Mouse (Mus musculus) CH12.LX (cell line): ENCODE measurements around the gene Cd101. TPM values are rescaled to one million over a fixed set of nuclear protein-coding genes. Genes with fewer than 3 reads are reported as not detected.

Experiments used
- DNase-seq: peaks from one replicate; pipeline ENCODE4 v3.0.0-alpha.2; 2013; ENCODE audit errors: extremely low read depth
- H3K27ac ChIP-seq: 2 replicates; pipeline ENCODE4 v1.5.1; 2012; ENCODE audit warnings: low read depth, mild to moderate bottlenecking, control low read depth, moderate library complexity; ENCODE audit not compliant: insufficient read depth
- H3K27me3 ChIP-seq: replicated peaks from 2 replicates; pipeline ENCODE3; 2012; ENCODE audit warnings: inconsistent platforms
- H3K36me3 ChIP-seq, 2 experiments: replicated peaks in 1 of 2; 2 replicates each; pipeline versions ENCODE3 to v1.6.1; 2012; ENCODE audit warnings: inconsistent platforms in 1 of 2, low read length in 1 of 2, mild to moderate bottlenecking in 1 of 2, mixed read lengths in 1 of 2, moderate library complexity in 1 of 2; ENCODE audit not compliant: control insufficient read depth in 1 of 2, insufficient read depth in 1 of 2
- H3K4me1 ChIP-seq, 2 experiments: 2 replicates each; pipeline ENCODE4 v1.6.1; 2012; ENCODE audit warnings: inconsistent platforms in 1 of 2, moderate library complexity in 1 of 2; ENCODE audit not compliant: insufficient read depth in 2 of 2, control insufficient read depth in 1 of 2
- H3K4me2 ChIP-seq: 2 replicates; pipeline ENCODE4 v1.6.1; 2012; ENCODE audit warnings: low read depth, mild to moderate bottlenecking, control low read depth; ENCODE audit not compliant: poor library complexity, insufficient read depth, severe bottlenecking
- H3K4me3 ChIP-seq, 3 experiments: fragments of 150-350 bp in 1 of 3; sonication (generic) in 1 of 3; replicated peaks in 1 of 3; 2 replicates each; pipeline versions ENCODE3 to v1.5.1; 2011 to 2012; ENCODE audit warnings: low read depth in 2 of 3, low read length in 2 of 3, mild to moderate bottlenecking in 2 of 3, moderate library complexity in 2 of 3, control low read depth in 1 of 3, improper control_type of control experiment in 1 of 3, inconsistent platforms in 1 of 3, mixed read lengths in 1 of 3; ENCODE audit not compliant: poor library complexity in 1 of 3
- H3K79me2 ChIP-seq: replicated peaks from 2 replicates; pipeline ENCODE4 v1.6.1; 2012; ENCODE audit warnings: mild to moderate bottlenecking, moderate library complexity; ENCODE audit not compliant: control insufficient read depth, poor library complexity, insufficient read depth, severe bottlenecking; ENCODE audit errors: extremely low read depth
- H3K9ac ChIP-seq: 2 replicates; pipeline ENCODE4 v1.6.1; 2012; ENCODE audit warnings: low read depth, mild to moderate bottlenecking, control low read depth, moderate library complexity; ENCODE audit not compliant: insufficient read depth
- H3K9me3 ChIP-seq: replicated peaks from 2 replicates; pipeline ENCODE3; 2012; ENCODE audit warnings: low read length, inconsistent platforms, mixed read lengths
- CTCF ChIP-seq, 2 experiments: IDR thresholded peaks in 1 of 2; conservative IDR thresholded peaks in 1 of 2; 2 replicates each; pipeline ENCODE4 v1.5.1; 2011 to 2012; ENCODE audit warnings: low read depth in 2 of 2, low read length in 2 of 2, improper control_type of control experiment in 1 of 2, inconsistent platforms in 1 of 2, mild to moderate bottlenecking in 1 of 2, moderate library complexity in 1 of 2
- E2F4 ChIP-seq: IDR thresholded peaks from 2 replicates; pipeline ENCODE4 v1.6.1; 2011; ENCODE audit warnings: low read depth, low read length, improper control_type of control experiment; ENCODE audit not compliant: insufficient replicate concordance
- ELF1 ChIP-seq: IDR thresholded peaks from 2 replicates; pipeline ENCODE4 v1.6.1; 2014; ENCODE audit warnings: low read depth, mild to moderate bottlenecking, inconsistent platforms, low read length, improper control_type of control experiment
- EP300 ChIP-seq: IDR thresholded peaks from 2 replicates; pipeline ENCODE4 v1.6.1; 2011; ENCODE audit warnings: low read length, improper control_type of control experiment
- ETS1 ChIP-seq: conservative IDR thresholded peaks from 2 replicates; pipeline ENCODE4 v1.6.1; 2012; ENCODE audit warnings: low read depth, mild to moderate bottlenecking, inconsistent platforms, low read length, improper control_type of control experiment, moderate library complexity
- HCFC1 ChIP-seq: IDR thresholded peaks from 2 replicates; pipeline ENCODE4 v1.6.1; 2012; ENCODE audit warnings: low read depth, mild to moderate bottlenecking, inconsistent platforms, low read length, improper control_type of control experiment
- IRF4 ChIP-seq: IDR thresholded peaks from 2 replicates; pipeline ENCODE4 v1.6.1; 2014; ENCODE audit warnings: low read depth, mild to moderate bottlenecking, inconsistent platforms, low read length, improper control_type of control experiment
- JUN ChIP-seq: IDR thresholded peaks from 2 replicates; pipeline ENCODE4 v1.6.1; 2011; ENCODE audit warnings: low read depth, mild to moderate bottlenecking, low read length, improper control_type of control experiment, moderate library complexity; ENCODE audit not compliant: insufficient read depth
- JUND ChIP-seq: conservative IDR thresholded peaks from 2 replicates; pipeline ENCODE4 v1.6.1; 2011; ENCODE audit warnings: low read depth, low read length, improper control_type of control experiment
- KAT2A ChIP-seq: IDR thresholded peaks from 2 replicates; pipeline ENCODE4 v1.6.1; 2012; ENCODE audit warnings: low read length, improper control_type of control experiment, inconsistent platforms; ENCODE audit not compliant: insufficient replicate concordance
- MAFK ChIP-seq: IDR thresholded peaks from 2 replicates; pipeline ENCODE4 v1.6.1; 2011; ENCODE audit warnings: low read length, improper control_type of control experiment; ENCODE audit not compliant: insufficient replicate concordance
- MAX ChIP-seq: IDR thresholded peaks from 2 replicates; pipeline ENCODE4 v1.6.1; 2011; ENCODE audit warnings: low read length, improper control_type of control experiment
- NRF1 ChIP-seq: IDR thresholded peaks from 2 replicates; pipeline ENCODE4 v1.6.1; 2014; ENCODE audit warnings: low read depth, mild to moderate bottlenecking, inconsistent platforms, low read length, improper control_type of control experiment, moderate library complexity
- PAX5 ChIP-seq: IDR thresholded peaks from 2 replicates; pipeline ENCODE4 v1.6.1; 2012; ENCODE audit warnings: low read length, inconsistent platforms, mixed read lengths
- RCOR1 ChIP-seq: conservative IDR thresholded peaks from 2 replicates; pipeline ENCODE4 v1.6.1; 2012; ENCODE audit warnings: low read depth, mild to moderate bottlenecking, inconsistent platforms, low read length, improper control_type of control experiment
- TBP ChIP-seq: conservative IDR thresholded peaks from 2 replicates; pipeline ENCODE4 v1.6.1; 2011; ENCODE audit warnings: low read depth, low read length, improper control_type of control experiment
- TCF12 ChIP-seq: IDR thresholded peaks from 2 replicates; pipeline ENCODE4 v1.6.1; 2014; ENCODE audit warnings: low read depth, mild to moderate bottlenecking, inconsistent platforms, low read length, improper control_type of control experiment
- USF1 ChIP-seq: IDR thresholded peaks from 2 replicates; pipeline ENCODE4 v1.6.1; 2014; ENCODE audit warnings: low read depth, mild to moderate bottlenecking, inconsistent platforms, low read length, improper control_type of control experiment
- USF2 ChIP-seq: conservative IDR thresholded peaks from 2 replicates; pipeline ENCODE4 v1.6.1; 2011; ENCODE audit warnings: low read depth, low read length, improper control_type of control experiment
- ZC3H11A ChIP-seq: IDR thresholded peaks from 2 replicates; pipeline ENCODE4 v1.6.1; 2012; ENCODE audit warnings: low read depth, mild to moderate bottlenecking, inconsistent platforms, low read length, improper control_type of control experiment
- ZKSCAN1 ChIP-seq: IDR thresholded peaks from 2 replicates; pipeline ENCODE4 v1.6.1; 2012; ENCODE audit warnings: low read depth, inconsistent platforms, low read length, improper control_type of control experiment, borderline replicate concordance
- dilution Hi-C: fragments of 300-500 bp; cut with MboI; formaldehyde crosslinking; loops from 2 replicates; pipeline ENCODE4 v1.14.3; 2020; ENCODE audit warnings: low sequenced_read_pairs; ENCODE audit not compliant: extremely low pct_unique_long_range_greater_than_20kb, extremely low pct_ligation_motif_present
- in situ Hi-C: fragments of 300-500 bp; cut with MboI; formaldehyde crosslinking; loops from 3 replicates; pipeline ENCODE4 v1.14.3; 2019; ENCODE audit warnings: low sequenced_read_pairs, low pct_ligation_motif_present, low pct_unique_long_range_greater_than_20kb, mixed read lengths
- polyA plus RNA-seq: library from polyadenylated mRNA; unstranded; fragments of >175 nt; gene quantifications from 2 replicates; pipeline ENCODE4 v1.2.1, GENCODE M21; 2012; ENCODE audit warnings: low read depth; ENCODE audit not compliant: insufficient read length
- total RNA-seq, 2 experiments: library from RNA; depleted of rRNA; stranded (reverse); fragments of 300-350 nt in 1 of 2; fragments of >200 nt in 1 of 2; gene quantifications; 2 replicates each; pipeline ENCODE4 v1.2.3; 2012 to 2014

Gene Cd101
- not detected in 2 replicates for total RNA-seq (2012; rRNA removed)
- total RNA-seq (2014; rRNA removed), result not detected in 2 replicates
- polyA plus RNA-seq, result not detected in 2 replicates

DNA sequence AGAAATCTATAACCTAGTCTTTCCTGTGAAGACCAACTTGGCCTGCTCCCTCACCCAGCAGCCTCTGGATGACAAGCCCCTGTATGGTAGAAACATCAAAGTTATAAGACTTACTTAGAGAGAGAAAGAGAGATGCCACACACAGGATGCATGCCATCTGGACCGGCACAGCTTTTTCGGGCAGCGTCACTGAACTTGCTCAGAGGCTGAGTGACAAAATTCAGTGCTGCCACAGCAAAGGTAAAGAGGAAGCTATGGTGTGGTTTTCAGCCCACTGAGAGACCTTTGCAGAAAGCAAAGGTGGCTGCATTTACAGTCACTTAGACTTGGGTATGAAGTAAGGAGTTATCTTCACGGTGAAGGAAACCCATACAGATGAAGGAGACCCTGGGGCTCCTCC, at the start of gene Cd101:
Gene Cd101 (minus strand): TSS at position 218 of the 400 bp plus-strand sequence.
- no peaks in the 10 kb centered on the region for H3K79me2 ChIP-seq
- no peak within 1 kb of the TSS for H3K4me2 ChIP-seq
- TF ChIP-seq CTCF (conservative IDR thresholded peaks at IDR 0.05 in 1 of 2, IDR thresholded peaks at IDR 0.05 in 1 of 2; ENCODE audit: low read depth in 2 of 2, low read length in 2 of 2), result no peak
- no peak for TF ChIP-seq TCF12
- no peak for TF ChIP-seq ELF1
- TF ChIP-seq JUND, result no peak
- no peak for TF ChIP-seq NRF1
- TF ChIP-seq E2F4, result no peak
- no peak for TF ChIP-seq ZKSCAN1
- no peak for TF ChIP-seq MAX
- TF ChIP-seq, all 38 proteins: peak for 0
- in situ Hi-C loops (no loop called here), dilution Hi-C loops (no loop called here)
- no peak within 1 kb of the TSS for H3K27ac ChIP-seq
- no peak within 1 kb of the TSS for H3K9ac ChIP-seq
- no peak for DNase-seq
- no peaks in the 10 kb centered on the region for H3K36me3 ChIP-seq
- no peaks in the 10 kb centered on the region for H3K9me3 ChIP-seq
- H3K4me3 ChIP-seq, result no peak within 1 kb of the TSS
- H3K4me1 ChIP-seq, result peaks cover 0 to 8% of the 10 kb centered on the region in 2 experiments; a peak in 2 of 4 replicates
- H3K27me3 ChIP-seq, result no peaks in the 10 kb centered on the region

DNA sequence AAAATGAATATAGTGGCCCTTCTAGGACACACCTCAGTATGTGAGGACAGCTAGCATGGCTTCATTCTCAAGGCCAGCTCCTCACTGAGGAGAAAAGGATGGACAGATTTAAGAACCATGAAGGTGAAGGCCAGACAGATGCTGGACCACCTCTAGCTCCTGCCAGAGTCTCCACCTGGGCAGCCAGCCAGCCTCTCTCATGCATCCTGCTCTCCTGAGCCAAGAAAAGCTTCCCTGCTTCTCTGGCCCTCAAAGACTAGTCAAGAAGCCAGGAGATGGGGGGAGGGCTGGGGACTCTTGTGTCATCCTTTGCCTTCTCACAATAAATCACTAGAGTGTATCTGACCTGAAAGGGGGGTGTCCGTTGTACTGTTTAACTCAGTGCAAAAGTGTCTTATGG, 49.0 kb upstream of the Cd101 start:
- Histone ChIP-seq H3K4me3 (no peak overlapping the region), H3K27me3 (no peaks in the 10 kb centered on the region), H3K4me1 (peaks cover 0 to 4% of the 10 kb centered on the region in 2 experiments; a peak in 2 of 4 replicates), H3K4me2 (no peak overlapping the region), H3K9ac (no peak overlapping the region), H3K9me3 (no peaks in the 10 kb centered on the region), H3K27ac (no peak overlapping the region), H3K79me2 (no peaks in the 10 kb centered on the region), H3K36me3 (no peaks in the 10 kb centered on the region)
- in situ Hi-C loops, result no loop called here
- DNase-seq, result no peak
- dilution Hi-C loops, result no loop called here
- TF ChIP-seq RCOR1 (no peak), JUND (no peak), ZC3H11A (no peak), ELF1 (no peak), HCFC1 (no peak)

DNA sequence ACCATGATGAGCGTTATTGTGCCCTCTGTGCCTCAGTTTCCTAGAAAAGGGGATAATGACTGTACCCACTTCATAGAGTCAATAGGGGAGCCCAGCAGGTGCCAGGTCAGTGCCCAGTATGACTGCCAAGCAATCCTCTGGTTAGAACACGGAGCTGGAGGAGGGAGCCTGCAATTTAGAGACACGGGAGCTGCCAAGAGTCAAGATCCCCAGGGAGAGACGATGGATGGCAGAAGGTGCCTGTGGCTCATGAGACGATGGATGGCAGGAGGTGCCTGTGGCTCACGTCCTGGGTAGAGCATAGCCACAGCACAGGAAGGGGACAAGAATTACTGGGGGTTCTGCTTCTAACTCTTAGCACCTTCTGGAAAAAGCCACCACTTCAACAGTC, 48.3 kb upstream of the Cd101 start:
- no peak overlapping the region for H3K4me2 ChIP-seq
- no peak for DNase-seq
- no peak overlapping the region for H3K9ac ChIP-seq
- no peak overlapping the region for H3K27ac ChIP-seq
- peaks cover 4% of the 10 kb centered on the region in 2 experiments; a peak in 3 of 4 replicates for H3K4me1 ChIP-seq
- in situ Hi-C loops (no loop called here), dilution Hi-C loops (no loop called here)
- H3K36me3 ChIP-seq, result no peaks in the 10 kb centered on the region
- no peaks in the 10 kb centered on the region for H3K79me2 ChIP-seq
- TF ChIP-seq USF1 (no peak), EP300 (no peak), USF2 (no peak), RCOR1 (no peak), MAFK (no peak), KAT2A (no peak), JUN (no peak), ETS1 (no peak), NRF1 (no peak), PAX5 (no peak), IRF4 (no peak), TBP (no peak)
- no peak overlapping the region for H3K4me3 ChIP-seq
- no peaks in the 10 kb centered on the region for H3K27me3 ChIP-seq
- H3K9me3 ChIP-seq, result no peaks in the 10 kb centered on the region
